Mouse (Mus musculus): ENCODE data around the gene Olfr1369-ps1. TPM values are rescaled to one million over a fixed set of nuclear protein-coding genes. Genes with fewer than 3 reads are reported as not detected.
"Not testable (repeated sequence)": the region's sequence is repeated elsewhere in the genome, so short reads cannot be mapped to it uniquely, and the experiment has no call there.

The Olfr1369-ps1 gene
- total and polyA plus RNA-seq, 3 experiments = 0.13 TPM; not detected in 2

DNA sequence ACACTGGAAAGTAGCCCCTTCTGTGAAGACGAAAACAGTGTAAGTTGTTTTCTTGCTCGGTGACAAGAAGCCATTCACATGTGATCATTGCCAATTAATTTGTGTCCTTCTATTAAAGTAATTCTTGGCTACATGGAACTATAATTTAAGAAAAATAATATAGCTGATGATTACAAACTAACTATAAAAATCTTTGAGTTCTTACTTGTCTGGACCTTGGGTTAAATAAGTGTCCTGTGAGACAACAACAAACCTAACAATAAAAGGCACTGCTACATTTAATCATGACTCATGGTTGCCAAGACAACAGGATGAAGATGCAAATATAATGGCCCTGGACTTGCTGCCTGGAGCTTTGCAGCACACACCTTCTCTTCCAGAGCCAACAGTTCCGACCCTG lies 18.1 kb downstream of the Olfr1369-ps1 start, which contains the start of gene Olfr263:
TSS of gene Olfr263 (plus strand) at position 301 of the 400 bp plus-strand sequence.
- H3K9ac ChIP-seq (ENCODE audit: insufficient read depth, low read depth); dilution Hi-C loops (cut with MboI; ENCODE audit: extremely low pct_ligation_motif_present, extremely low pct_unique_long_range_greater_than_20kb, low sequenced_read_pairs); DNase-seq (ENCODE audit: extremely low read depth); H3K27me3 ChIP-seq (replicated peaks); H3K36me3 ChIP-seq (replicated peaks in 1 of 2; ENCODE audit: control insufficient read depth in 1 of 2, insufficient read depth in 1 of 2, low read length in 1 of 2); H3K4me3 ChIP-seq (replicated peaks in 1 of 3; ENCODE audit: low read depth in 2 of 3, low read length in 2 of 3, poor library complexity in 1 of 3); H3K79me2 ChIP-seq (replicated peaks; ENCODE audit: control insufficient read depth, extremely low read depth, insufficient read depth, poor library complexity, severe bottlenecking); H3K4me1 ChIP-seq (ENCODE audit: control insufficient read depth in 1 of 2, insufficient read depth in 2 of 2); H3K27ac ChIP-seq (ENCODE audit: insufficient read depth, low read depth); H3K9me3 ChIP-seq (replicated peaks; ENCODE audit: low read length); H3K4me2 ChIP-seq (ENCODE audit: insufficient read depth, low read depth, poor library complexity, severe bottlenecking); in situ Hi-C loops (cut with MboI; ENCODE audit: low pct_ligation_motif_present, low pct_unique_long_range_greater_than_20kb, low sequenced_read_pairs): not testable (repeated sequence)

DNA sequence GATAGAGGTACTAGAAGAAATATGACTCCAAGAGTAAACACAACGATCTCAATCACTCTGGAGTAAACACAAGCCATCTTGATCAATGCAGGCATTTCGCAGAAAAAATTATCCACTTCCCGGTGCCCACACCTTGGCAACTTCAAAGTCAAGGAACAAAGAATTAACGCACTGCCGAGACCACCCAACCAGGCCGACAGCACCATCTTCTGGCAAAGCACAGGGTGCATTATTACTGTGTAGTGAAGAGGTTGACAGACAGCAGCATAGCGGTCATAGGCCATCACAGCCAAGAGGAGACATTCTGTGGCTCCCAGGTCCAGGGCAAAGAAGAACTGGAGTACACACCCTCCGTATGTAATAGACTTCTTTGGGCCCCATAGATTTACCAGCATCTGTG lies 31.1 kb downstream of the Olfr1369-ps1 start:
- in situ Hi-C loops (cut with MboI; ENCODE audit: low pct_ligation_motif_present, low pct_unique_long_range_greater_than_20kb, low sequenced_read_pairs) = no loop called here
- dilution Hi-C loops (cut with MboI; ENCODE audit: extremely low pct_ligation_motif_present, extremely low pct_unique_long_range_greater_than_20kb, low sequenced_read_pairs) = no loop called here
- peak; percentile 11 for DNase-seq (ENCODE audit: extremely low read depth)
- Histone ChIP-seq H3K36me3 (replicated peaks in 1 of 2; ENCODE audit: control insufficient read depth in 1 of 2, insufficient read depth in 1 of 2, low read length in 1 of 2) (no peaks in the 10 kb centered on the region), H3K4me3 (replicated peaks in 1 of 3; ENCODE audit: low read depth in 2 of 3, low read length in 2 of 3, poor library complexity in 1 of 3) (no peak overlapping the region), H3K9ac (ENCODE audit: insufficient read depth, low read depth) (no peak overlapping the region), H3K4me2 (ENCODE audit: insufficient read depth, low read depth, poor library complexity, severe bottlenecking) (no peak overlapping the region), H3K27ac (ENCODE audit: insufficient read depth, low read depth) (no peak overlapping the region), H3K4me1 (ENCODE audit: control insufficient read depth in 1 of 2, insufficient read depth in 2 of 2) (no peaks in the 10 kb centered on the region), H3K9me3 (replicated peaks; ENCODE audit: low read length) (no peaks in the 10 kb centered on the region), H3K27me3 (replicated peaks) (peaks cover 2% of the 10 kb centered on the region), H3K79me2 (replicated peaks; ENCODE audit: control insufficient read depth, extremely low read depth, insufficient read depth, poor library complexity, severe bottlenecking) (no peaks in the 10 kb centered on the region)
- TF ChIP-seq SMC3 (IDR thresholded peaks at IDR 0.05; ENCODE audit: low read depth, low read length) (peak; percentile 35), CTCF (conservative IDR thresholded peaks at IDR 0.05 in 1 of 2, IDR thresholded peaks at IDR 0.05 in 1 of 2; ENCODE audit: low read depth in 2 of 2, low read length in 2 of 2) (peak; percentile 27 to 70; a peak in 3 of 4 replicates), RAD21 (IDR thresholded peaks at IDR 0.05; ENCODE audit: low read depth, low read length) (peak; percentile 75), JUND (conservative IDR thresholded peaks at IDR 0.05; ENCODE audit: low read depth, low read length) (no peak)

DNA sequence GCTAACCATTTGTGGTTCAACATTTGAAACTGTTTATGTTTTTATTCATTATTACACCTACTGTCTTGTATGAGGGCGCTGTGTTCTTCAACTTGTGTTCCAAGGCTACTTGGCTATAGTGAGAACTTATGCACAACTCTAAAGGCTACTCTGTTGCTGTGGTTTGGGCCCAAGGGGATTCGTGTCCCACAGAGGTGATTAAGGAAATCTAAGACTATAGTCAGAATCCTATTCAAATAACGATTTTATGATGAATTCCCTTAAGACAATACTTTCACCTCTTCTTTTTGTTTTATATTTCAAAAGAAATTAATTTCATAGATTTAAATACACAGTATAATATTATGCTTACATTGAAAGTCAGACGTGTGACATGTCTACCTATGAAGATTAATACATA lies 34.5 kb downstream of the Olfr1369-ps1 start, which contains the start of gene Olfr1368:
TSS of gene Olfr1368 (minus strand) at position 101 of the 400 bp plus-strand sequence.
- TF ChIP-seq ETS1 (conservative IDR thresholded peaks at IDR 0.05; ENCODE audit: low read depth, low read length) = no peak
- no peak for TF ChIP-seq CHD1 (IDR thresholded peaks at IDR 0.05; ENCODE audit: low read depth, low read length)
- no peak for TF ChIP-seq MAFK (IDR thresholded peaks at IDR 0.05; ENCODE audit: insufficient replicate concordance, low read length)
- no peak for TF ChIP-seq BHLHE40 (IDR thresholded peaks at IDR 0.05; ENCODE audit: low read depth, low read length)
- TF ChIP-seq JUN (IDR thresholded peaks at IDR 0.05; ENCODE audit: insufficient read depth, low read depth, low read length) = no peak
- no peak for TF ChIP-seq IRF4 (IDR thresholded peaks at IDR 0.05; ENCODE audit: low read depth, low read length)
- no peak for TF ChIP-seq MAX (IDR thresholded peaks at IDR 0.05; ENCODE audit: low read length)
- TF ChIP-seq CHD2 (IDR thresholded peaks at IDR 0.05; ENCODE audit: low read length) = no peak
- Histone ChIP-seq H3K27ac (ENCODE audit: insufficient read depth, low read depth) (no peak within 1 kb of the TSS), H3K36me3 (replicated peaks in 1 of 2; ENCODE audit: control insufficient read depth in 1 of 2, insufficient read depth in 1 of 2, low read length in 1 of 2) (no peaks in the 10 kb centered on the region), H3K4me1 (ENCODE audit: control insufficient read depth in 1 of 2, insufficient read depth in 2 of 2) (no peaks in the 10 kb centered on the region), H3K4me3 (replicated peaks in 1 of 3; ENCODE audit: low read depth in 2 of 3, low read length in 2 of 3, poor library complexity in 1 of 3) (no peak within 1 kb of the TSS), H3K9me3 (replicated peaks; ENCODE audit: low read length) (no peaks in the 10 kb centered on the region), H3K79me2 (replicated peaks; ENCODE audit: control insufficient read depth, extremely low read depth, insufficient read depth, poor library complexity, severe bottlenecking) (no peaks in the 10 kb centered on the region), H3K9ac (ENCODE audit: insufficient read depth, low read depth) (no peak within 1 kb of the TSS), H3K27me3 (replicated peaks) (no peaks in the 10 kb centered on the region), H3K4me2 (ENCODE audit: insufficient read depth, low read depth, poor library complexity, severe bottlenecking) (no peak within 1 kb of the TSS)
- no peak for DNase-seq (ENCODE audit: extremely low read depth)
- dilution Hi-C loops (cut with MboI; ENCODE audit: extremely low pct_ligation_motif_present, extremely low pct_unique_long_range_greater_than_20kb, low sequenced_read_pairs) (no loop called here), in situ Hi-C loops (cut with MboI; ENCODE audit: low pct_ligation_motif_present, low pct_unique_long_range_greater_than_20kb, low sequenced_read_pairs) (no loop called here)
